Mouse (Mus musculus) liver, adult 2 months (tissue): ENCODE results near the gene Ugdh. TPM values are rescaled to one million over a fixed set of nuclear protein-coding genes. Genes with fewer than 3 reads are reported as not detected.
"Not testable (repeated sequence)": the region's sequence is repeated elsewhere in the genome, so short reads cannot be mapped to it uniquely, and the experiment has no call there.

Experiments used
- DNase-seq: peaks from one replicate; pipeline ENCODE4 v3.0.0-alpha.2; 2011; ENCODE audit warnings: low read depth, low spot score; ENCODE audit errors: extremely low read depth
- H3K27ac ChIP-seq: fragments of 200-500 bp; replicated peaks from 2 replicates; pipeline ENCODE4 v1.5.1; 2012; ENCODE audit warnings: low read depth, mild to moderate bottlenecking, control low read depth, inconsistent platforms, low read length; ENCODE audit not compliant: insufficient read depth
- H3K27me3 ChIP-seq: fragments of 200-500 bp; 2 replicates; pipeline ENCODE4 v1.6.1; 2012; ENCODE audit warnings: mild to moderate bottlenecking, moderate library complexity, low read length, inconsistent platforms; ENCODE audit not compliant: control insufficient read depth, insufficient read depth
- H3K36me3 ChIP-seq: fragments of 200-500 bp; 2 replicates; pipeline ENCODE4 v1.6.1; 2012; ENCODE audit warnings: low read length, inconsistent platforms; ENCODE audit not compliant: control insufficient read depth, insufficient read depth
- H3K4me1 ChIP-seq: fragments of 200-500 bp; 2 replicates; pipeline ENCODE4 v1.6.1; 2011; ENCODE audit warnings: low read length; ENCODE audit not compliant: control insufficient read depth, insufficient read depth
- H3K4me3 ChIP-seq: fragments of 200-500 bp; 2 replicates; pipeline ENCODE4 v1.5.1; 2011; ENCODE audit warnings: low read depth, mild to moderate bottlenecking, control low read depth, low read length, moderate library complexity; ENCODE audit not compliant: insufficient read depth
- H3K79me2 ChIP-seq: fragments of 200-500 bp; 2 replicates; pipeline ENCODE4 v1.6.1; 2012; ENCODE audit warnings: inconsistent platforms, mild to moderate bottlenecking, low read length, moderate library complexity; ENCODE audit not compliant: control insufficient read depth, insufficient read depth
- H3K9ac ChIP-seq: fragments of 200-500 bp; 2 replicates; pipeline ENCODE4 v1.6.1; 2012; ENCODE audit warnings: low read depth, mild to moderate bottlenecking, control low read depth, inconsistent platforms, low read length
- CTCF ChIP-seq: fragments of 200-500 bp; IDR thresholded peaks from 2 replicates; pipeline ENCODE4 v1.5.1; 2011; ENCODE audit warnings: low read depth, low read length, control low read depth
- POLR2A ChIP-seq: fragments of 200-500 bp; IDR thresholded peaks from 2 replicates; pipeline ENCODE4 v1.6.1; 2011; ENCODE audit warnings: low read length, control low read depth; ENCODE audit not compliant: insufficient read depth; ENCODE audit errors: extremely low read depth
- WGBS: fragments of 180-500 bp; shearing (Covaris S2); methylation state at CpG from one replicate; pipeline ENCODE4 v1.1.7; 2018; 5-methylcytosine and 5-hydroxymethylcytosine counted together
- polyA plus RNA-seq: library from polyadenylated mRNA; depleted of rRNA; stranded (reverse); fragments of >200 nt; gene quantifications from 2 replicates; pipeline ENCODE4 v1.2.3, GENCODE M21; 2012; rRNA removed
- total RNA-seq: library from RNA; depleted of rRNA; stranded (reverse); fragments of >200 nt; gene quantifications from 2 replicates; pipeline ENCODE4 v1.2.3, GENCODE M21; 2014; rRNA removed

Gene Ugdh
- total RNA-seq, result 118 and 169 TPM in 2 replicates
- polyA plus RNA-seq, result 43.3 and 43.7 TPM in 2 replicates

DNA sequence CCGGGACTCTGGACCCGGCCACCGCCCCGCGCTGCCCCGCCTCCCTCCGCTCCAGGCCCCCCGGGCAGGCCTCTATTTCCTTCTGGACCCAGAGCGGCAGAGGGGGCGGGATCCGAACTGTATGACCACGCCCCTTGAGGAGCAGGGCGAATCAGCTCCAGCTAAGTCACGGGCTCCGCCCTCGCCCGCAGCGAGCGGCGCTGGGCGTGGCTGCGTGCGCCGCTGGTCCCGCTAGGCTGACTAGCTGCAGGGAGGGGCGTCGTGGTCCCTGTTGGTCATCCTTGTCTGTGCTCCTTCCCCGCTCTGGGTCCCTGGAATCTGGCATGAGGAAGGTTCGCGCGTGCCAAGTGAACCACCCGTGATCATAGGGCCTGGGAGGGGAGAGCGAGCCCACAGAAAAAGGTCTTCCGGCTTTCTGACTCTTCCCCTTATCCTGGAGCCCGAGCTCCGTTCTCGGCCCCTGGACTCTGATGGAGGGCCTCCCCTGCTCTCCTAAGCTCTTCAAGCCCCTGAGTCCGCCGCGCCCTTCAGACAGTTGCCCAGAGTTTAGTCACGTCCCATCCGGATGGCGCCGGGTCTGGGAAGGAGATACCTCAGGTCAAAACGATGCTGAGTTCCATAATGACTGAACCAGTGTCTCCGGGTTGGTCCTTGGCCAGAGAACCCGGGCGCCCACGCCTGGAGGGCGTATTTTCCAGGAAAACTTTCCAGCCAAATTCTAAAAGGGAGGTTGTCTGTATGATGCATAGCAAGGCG lies at the start of gene Ugdh:
Gene Ugdh, minus strand, starts transcription at position 144 of the 756 bp plus-strand sequence.
- TF ChIP-seq CTCF, result no peak
- TF ChIP-seq POLR2A, result peak; percentile 84; the same call in 1 of the 2 replicates
- H3K36me3 ChIP-seq, result no peaks in the 10 kb centered on the region
- under 1% methylated on average over 51 of the region's 51 CpGs for WGBS
- H3K27me3 ChIP-seq, result no peaks in the 10 kb centered on the region
- H3K9ac ChIP-seq, result peak within 1 kb of the TSS; percentile 94
- peak; percentile 90 for DNase-seq
- H3K4me1 ChIP-seq, result peaks cover 19% of the 10 kb centered on the region
- peak within 1 kb of the TSS; percentile 87 for H3K4me3 ChIP-seq
- peak within 1 kb of the TSS; percentile 70 for H3K27ac ChIP-seq
- peaks cover 13% of the 10 kb centered on the region for H3K79me2 ChIP-seq

DNA sequence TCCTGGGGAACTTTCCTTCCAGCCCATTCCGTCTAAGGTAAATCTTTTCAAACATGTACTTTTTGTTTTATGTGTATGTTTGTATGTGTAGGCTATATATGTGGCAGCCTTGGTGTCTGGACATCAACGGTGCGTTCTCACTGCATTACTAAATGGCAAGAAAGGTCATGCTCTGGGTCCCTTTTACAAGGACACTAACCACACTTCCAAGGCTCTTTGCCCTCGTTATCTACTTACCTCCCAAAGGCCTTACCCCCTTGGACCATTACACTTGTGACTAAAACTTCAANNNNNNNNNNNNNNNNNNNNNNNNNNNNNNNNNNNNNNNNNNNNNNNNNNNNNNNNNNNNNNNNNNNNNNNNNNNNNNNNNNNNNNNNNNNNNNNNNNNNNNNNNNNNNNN lies 47.2 kb upstream of the Ugdh start:
- TF ChIP-seq POLR2A (no peak), CTCF (no peak)
- Histone ChIP-seq H3K27ac (no peak overlapping the region), H3K9ac (no peak overlapping the region), H3K4me3 (no peak overlapping the region), H3K27me3 (no peaks in the 10 kb centered on the region), H3K4me1 (peaks cover 3% of the 10 kb centered on the region; the same call in 1 of the 2 replicates), H3K79me2 (peaks cover 25% of the 10 kb centered on the region; the same call in 1 of the 2 replicates), H3K36me3 (peaks cover 3% of the 10 kb centered on the region; the same call in 1 of the 2 replicates)
- WGBS, result 87% methylated on average over 4 of the region's 4 CpGs
- no peak for DNase-seq

DNA sequence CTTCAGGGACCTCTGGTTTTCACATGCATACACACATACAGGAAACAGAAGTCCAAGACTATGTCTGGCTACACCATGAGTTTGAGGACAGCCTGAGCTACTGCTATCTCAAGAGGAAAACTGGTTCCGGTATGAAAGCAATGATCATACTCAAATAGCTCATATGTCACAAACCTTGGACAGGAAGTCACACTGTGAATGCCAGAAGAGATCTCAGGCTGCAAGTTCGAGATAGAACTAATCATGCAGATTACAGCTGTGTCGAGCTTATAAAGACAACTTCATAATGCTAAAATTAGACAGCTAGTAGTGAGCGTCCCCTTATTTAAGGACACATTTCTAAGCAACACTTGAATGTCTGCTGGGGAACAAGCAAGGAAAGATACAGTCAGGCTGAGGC lies 44.8 kb upstream of the Ugdh start:
- H3K27ac ChIP-seq, result no peak overlapping the region
- H3K9ac ChIP-seq, result no peak overlapping the region
- 63% methylated on average over 4 of the region's 4 CpGs for WGBS
- peaks cover 17% of the 10 kb centered on the region; the same call in 1 of the 2 replicates for H3K79me2 ChIP-seq
- H3K27me3 ChIP-seq, result no peaks in the 10 kb centered on the region
- DNase-seq, result no peak
- H3K4me3 ChIP-seq, result no peak overlapping the region
- no peak for TF ChIP-seq CTCF
- H3K36me3 ChIP-seq, result peaks cover 3% of the 10 kb centered on the region; the same call in 1 of the 2 replicates
- H3K4me1 ChIP-seq, result peaks cover 3% of the 10 kb centered on the region; the same call in 1 of the 2 replicates

DNA sequence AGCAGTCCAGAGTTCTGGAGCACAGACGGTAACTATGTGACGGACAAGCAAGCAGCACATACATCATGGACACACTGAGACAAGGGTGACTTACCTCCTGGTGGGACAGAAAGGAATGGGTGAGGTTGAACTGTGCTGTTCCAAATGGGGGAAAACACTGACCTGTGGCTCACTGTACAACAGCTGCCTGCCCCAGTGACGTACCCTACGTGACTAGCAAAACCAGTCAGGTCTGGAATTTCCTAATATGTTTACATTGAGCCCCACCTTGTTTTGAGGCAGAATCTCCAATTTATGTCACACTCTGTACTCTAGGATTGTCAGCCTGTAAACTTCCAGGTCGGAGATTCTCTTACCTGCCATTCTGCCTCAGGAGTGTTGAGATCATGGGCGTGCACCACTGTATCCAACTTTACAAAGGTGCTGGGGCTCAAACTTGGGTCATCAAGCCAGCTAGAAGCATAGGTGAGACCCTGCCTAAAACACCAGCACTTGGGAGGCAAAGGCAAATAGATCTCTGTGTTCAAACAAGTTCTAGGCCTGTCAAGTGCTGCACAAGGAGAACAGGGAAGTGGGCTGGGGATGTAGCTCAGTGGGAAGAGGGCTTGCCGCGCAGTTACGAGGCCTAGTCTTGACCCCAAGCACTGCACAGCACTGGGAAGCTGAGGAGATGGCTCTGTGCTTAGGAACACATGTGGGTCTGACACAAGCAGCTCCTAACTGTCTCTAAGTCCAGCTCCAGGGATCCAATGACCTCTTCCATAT lies 44.1 kb upstream of the Ugdh start:
- peaks cover 17% of the 10 kb centered on the region; the same call in 1 of the 2 replicates for H3K79me2 ChIP-seq
- no peak overlapping the region for H3K27ac ChIP-seq
- peaks cover 3% of the 10 kb centered on the region; the same call in 1 of the 2 replicates for H3K36me3 ChIP-seq
- peaks cover 3% of the 10 kb centered on the region; the same call in 1 of the 2 replicates for H3K4me1 ChIP-seq
- TF ChIP-seq POLR2A (no peak), CTCF (no peak)
- no peak overlapping the region for H3K4me3 ChIP-seq
- H3K9ac ChIP-seq, result no peak overlapping the region
- WGBS, result 84% methylated on average over 9 of the region's 9 CpGs
- H3K27me3 ChIP-seq, result no peaks in the 10 kb centered on the region
- DNase-seq, result no peak

DNA sequence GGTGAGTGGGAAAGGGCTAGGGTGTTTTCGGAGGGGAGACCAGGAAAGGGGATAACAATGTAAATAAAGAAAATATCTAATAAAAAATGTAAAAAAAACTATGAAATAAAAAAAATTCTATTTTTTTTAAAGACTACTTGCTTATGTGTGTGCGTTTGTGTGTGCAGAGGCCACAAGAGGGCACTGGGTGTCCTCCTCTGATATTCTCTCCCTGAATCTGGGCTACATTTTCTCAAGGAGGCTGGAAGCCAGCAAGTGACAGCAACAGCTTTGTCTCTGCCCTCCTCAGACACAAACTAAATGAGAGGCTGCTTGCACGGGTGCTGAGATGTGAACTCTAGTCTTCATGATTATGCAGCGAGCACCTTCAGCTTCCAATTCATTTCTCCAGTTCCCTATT lies 42.5 kb upstream of the Ugdh start:
- no peak overlapping the region for H3K27ac ChIP-seq
- H3K79me2 ChIP-seq, result peaks cover 16% of the 10 kb centered on the region; the same call in 1 of the 2 replicates
- no peak overlapping the region for H3K9ac ChIP-seq
- 87% methylated on average over 4 of the region's 4 CpGs for WGBS
- no peak overlapping the region for H3K4me3 ChIP-seq
- H3K4me1 ChIP-seq, result peaks cover 3% of the 10 kb centered on the region; the same call in 1 of the 2 replicates
- no peak for DNase-seq
- no peaks in the 10 kb centered on the region for H3K27me3 ChIP-seq
- H3K36me3 ChIP-seq, result peaks cover 3% of the 10 kb centered on the region; the same call in 1 of the 2 replicates
- TF ChIP-seq CTCF (peak; percentile 19; the same call in 1 of the 2 replicates), POLR2A (no peak)

DNA sequence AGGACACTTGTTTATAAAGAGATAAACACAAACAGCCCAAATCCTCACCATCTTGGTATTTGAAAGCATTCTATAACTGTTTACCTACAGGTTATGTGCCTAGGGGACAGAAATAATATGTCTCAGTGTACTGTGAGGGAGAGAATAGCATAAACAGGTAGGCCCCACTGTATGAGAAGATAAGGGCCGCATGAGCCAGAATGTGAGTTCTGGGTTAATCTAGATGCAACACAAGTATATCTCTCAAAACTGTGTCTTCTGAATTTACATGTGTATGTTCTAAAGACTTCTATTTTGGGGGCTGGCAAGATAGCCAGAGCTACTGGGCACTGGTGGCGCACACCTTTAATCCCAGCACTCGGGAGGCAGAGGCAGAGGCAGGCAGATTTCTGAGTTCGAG lies 41.0 kb upstream of the Ugdh start:
- WGBS, result over 99% methylated on average over 4 of the region's 4 CpGs
- not testable (repeated sequence) for H3K27ac ChIP-seq

More for the DNA sequence above, 41.0 kb upstream of the Ugdh start:
- not testable (repeated sequence) for H3K4me3 ChIP-seq, H3K36me3 ChIP-seq, H3K27me3 ChIP-seq, H3K4me1 ChIP-seq, H3K9ac ChIP-seq, H3K79me2 ChIP-seq, DNase-seq
